Mouse (Mus musculus): ENCODE data around the gene App.
A peak's percentile ranks its signal among the peaks of the same experiment; 100 is the strongest.

Gene App

DNA sequence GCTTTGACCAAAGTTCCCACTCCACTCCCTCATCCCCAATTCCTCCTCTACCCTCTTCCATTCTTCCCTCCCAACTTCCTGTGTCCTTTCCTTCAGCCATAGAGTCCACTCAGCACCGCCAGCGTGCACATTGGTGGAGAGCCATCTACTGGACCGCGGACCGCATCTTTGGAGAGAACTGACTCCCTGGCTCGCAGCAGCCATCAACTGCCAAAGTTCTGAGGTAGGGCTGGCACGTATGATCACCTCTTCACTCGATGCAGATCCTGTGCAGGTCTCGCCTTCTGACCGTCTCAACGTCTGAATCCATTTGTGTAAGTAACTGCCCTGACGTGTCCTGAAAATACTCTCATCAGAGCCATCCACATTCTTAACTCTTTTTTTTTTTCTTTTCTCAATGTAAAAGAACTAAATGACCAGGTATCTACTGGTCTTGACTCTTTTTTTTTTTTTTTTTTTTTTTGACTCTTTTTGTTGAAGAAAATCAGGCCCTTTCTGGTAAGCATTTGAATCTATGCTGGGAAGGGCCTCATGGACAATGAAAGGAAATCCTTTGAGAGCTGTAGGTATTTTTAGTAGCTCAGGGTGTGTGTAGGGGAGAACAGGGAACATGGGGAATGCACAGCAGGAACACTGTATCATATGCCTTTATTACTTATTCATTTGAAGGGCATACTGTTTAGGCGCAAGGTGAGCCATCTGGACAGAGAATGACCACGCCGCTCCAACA lies 200.0 kb downstream of the App start:
- DNase-seq (ENCODE audit: low spot score in 2 of 2) = no peak

DNA sequence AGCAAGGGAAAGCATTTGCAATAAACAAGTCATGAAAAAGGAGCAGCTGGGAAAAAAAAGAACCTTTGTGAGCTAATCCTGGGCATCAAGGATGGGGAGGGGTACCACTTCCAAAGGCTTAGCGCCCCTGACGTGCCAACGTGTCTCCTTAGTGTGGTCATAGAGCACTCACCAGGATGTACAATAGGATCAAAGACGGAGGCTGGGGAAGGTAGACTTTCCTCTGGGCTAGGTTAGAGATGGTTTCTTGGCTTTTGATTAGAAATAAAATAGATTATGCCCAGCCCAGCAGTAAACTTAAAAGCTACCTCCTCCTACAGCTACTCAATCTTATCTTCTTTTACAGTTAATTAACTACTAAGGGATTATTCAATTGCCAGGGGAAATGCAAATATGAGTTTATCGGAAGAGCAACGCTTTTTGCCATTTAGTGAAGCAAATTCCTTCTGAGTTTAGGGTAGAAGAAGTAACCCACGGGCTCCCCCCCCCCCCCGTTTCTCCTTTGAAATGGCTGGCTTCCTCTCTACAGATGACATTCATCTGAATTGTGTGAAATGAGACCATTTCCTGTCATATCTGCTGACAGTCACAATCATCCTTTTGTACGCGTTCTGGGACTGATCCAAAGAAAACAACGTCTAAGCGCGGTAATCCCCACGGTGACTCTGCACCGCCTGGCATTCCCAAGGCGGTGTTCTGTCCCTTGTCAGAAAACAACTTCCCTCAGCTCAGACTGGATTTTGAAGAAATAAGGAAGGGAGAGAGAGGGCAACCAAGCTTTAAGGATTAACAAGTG lies 201.8 kb downstream of the App start:
- no peak for DNase-seq (ENCODE audit: low spot score in 2 of 2)

DNA sequence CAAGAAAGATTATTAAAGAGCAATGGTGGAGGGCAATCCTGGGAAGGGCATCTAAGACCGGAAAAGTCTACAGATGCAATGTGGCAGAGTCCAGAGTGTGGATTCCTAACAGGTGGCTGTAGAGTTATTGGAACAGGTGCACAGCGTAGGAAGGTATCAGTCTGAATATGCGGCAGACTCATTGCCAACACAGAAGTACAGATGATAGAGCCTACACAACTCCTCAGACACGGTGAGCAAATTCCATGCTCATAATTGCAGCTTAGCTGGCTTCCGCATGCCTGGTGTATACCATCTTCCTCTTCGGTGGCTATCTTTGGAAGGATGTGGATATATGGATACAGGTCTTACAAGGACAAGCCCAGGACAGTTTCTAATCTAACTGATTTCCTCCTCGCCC lies 204.5 kb downstream of the App start:
- no peak for DNase-seq (ENCODE audit: low spot score in 2 of 2)

DNA sequence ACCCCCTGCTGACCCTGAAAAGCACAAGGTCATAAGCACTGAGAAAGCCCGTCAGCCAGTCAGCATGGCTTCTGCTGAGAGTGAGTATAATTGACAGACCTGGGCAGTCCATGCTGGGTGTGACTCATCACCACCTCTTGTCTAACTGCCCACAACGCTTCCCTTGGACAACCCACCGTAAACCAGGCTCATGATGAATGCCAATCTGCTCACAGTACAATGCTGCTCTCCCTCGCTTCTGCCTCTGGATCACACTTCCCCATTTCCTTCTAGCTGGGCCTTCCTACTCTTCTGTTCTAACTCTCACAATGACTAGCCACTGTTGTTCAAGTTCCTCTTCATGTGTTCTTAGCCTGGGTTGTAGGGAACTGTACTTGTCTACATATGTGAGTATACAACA lies 206.6 kb downstream of the App start:
- no peak for DNase-seq (ENCODE audit: low spot score in 2 of 2)

DNA sequence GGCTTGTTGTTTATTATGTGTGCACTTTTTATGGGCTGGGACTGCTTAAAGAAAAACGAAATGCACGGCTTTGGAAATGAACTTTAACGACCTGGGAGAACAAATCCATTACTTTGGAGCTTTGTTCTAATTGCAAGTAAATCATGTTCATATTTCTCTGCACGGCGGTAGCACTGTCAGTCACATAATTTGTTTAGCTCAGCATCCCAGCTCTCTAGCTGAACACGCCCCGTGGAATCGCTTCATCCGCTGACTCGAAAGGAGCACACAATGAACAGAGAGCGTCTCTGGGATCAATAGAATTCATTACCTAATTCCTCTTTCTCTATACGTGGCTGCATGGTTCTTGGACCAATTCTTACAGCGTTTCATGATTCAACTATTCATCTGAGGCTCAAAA lies 207.5 kb downstream of the App start:
- no peak for DNase-seq (ENCODE audit: low spot score in 2 of 2)

DNA sequence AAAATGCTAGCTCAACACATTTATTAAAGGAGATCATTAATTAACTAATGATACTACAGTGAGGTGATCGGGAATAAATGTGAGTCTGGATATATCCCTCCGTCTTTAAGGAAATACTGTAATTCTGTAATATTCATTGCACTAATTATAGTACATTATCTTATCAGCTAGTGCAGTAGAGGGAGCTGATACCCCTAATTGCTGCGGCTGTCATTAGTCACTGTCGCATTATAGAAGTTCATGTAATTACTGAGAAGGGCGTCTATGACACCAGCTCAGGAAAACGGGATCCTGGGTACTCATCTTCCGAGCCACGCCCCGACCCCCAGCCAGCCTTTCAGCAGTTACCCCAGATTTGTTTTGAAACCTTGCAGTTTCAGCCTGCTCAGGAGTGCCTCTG lies 209.6 kb downstream of the App start:
- no peak for DNase-seq (ENCODE audit: low spot score in 2 of 2)

DNA sequence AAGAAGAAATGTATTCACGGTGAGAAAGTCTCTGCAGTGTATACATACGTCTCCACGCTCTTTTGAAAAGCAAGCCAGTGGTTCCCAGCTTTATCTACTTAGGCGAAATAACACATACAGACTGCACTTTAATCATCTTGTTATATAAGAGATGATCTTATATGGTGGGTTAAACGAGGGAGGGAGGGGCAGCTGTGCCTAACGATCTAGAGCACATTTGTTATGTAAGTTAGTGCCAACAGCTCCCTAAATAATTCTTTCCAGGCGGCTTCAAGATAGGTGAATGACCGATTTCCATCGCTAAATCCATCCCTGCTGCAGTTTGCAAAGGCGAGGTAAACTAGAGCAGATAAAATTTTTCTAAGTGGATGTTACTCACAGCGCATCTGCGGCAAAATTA lies 210.0 kb downstream of the App start:
- peak in 1 of 2 experiments; percentile 61 for DNase-seq (ENCODE audit: low spot score in 2 of 2)

DNA sequence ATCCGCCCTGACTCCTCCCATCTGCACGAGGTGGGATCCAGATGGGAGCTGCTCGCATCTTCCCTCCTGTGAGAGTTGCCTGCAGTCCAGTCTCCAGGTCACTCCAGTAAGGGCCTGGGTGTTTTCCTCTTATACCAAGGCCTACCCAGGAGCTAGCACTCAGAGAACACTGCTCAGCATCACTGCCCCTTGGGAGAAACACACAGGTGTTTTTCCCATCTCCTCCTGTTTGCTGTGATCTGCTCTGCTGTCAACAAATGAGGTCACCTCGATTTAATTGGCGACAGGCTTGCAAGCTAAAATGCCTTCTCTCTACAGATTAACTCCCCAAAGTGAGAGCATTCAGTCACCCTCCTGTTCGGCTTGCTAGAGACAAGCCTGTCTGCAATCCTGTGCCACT lies 216.3 kb downstream of the App start:
- no peak for DNase-seq (ENCODE audit: low spot score in 2 of 2)

DNA sequence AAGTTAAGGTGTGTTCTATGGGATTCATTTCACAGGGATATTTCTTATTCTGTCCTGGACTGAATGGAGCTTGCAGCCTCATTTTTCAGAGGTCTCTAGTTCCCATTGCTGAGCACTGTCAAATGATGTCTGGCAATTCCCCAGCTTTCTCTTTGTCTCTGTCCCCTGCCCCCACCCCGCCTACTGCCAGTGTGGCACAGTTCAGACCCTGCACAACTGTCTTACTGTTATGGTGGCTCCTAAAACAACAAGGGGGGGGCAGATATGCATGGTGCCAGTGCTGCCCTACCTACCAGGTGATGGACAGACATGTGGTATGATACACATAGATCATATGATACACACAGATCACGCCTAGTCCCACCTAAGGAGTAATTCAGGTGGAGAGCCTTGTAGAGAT lies 216.9 kb downstream of the App start:
- no peak for DNase-seq (ENCODE audit: low spot score in 2 of 2)

DNA sequence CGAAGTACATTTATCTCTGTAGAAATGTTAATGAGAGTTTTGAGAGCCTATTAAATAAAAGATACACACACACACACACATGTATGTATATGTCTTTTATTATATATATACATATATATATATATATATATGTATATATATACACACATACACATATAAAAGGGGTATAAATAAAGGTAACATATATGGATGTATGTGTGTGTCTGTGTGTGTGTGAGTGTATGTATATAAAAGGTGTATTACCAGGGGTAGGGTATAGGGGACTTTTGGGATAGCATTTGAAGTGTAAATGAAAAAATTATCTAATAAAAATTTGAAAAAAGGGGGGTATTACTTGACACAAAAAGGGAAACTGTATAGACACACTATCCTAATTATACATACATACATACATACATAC lies 217.7 kb downstream of the App start:
- no peak for DNase-seq (ENCODE audit: low spot score in 2 of 2)

DNA sequence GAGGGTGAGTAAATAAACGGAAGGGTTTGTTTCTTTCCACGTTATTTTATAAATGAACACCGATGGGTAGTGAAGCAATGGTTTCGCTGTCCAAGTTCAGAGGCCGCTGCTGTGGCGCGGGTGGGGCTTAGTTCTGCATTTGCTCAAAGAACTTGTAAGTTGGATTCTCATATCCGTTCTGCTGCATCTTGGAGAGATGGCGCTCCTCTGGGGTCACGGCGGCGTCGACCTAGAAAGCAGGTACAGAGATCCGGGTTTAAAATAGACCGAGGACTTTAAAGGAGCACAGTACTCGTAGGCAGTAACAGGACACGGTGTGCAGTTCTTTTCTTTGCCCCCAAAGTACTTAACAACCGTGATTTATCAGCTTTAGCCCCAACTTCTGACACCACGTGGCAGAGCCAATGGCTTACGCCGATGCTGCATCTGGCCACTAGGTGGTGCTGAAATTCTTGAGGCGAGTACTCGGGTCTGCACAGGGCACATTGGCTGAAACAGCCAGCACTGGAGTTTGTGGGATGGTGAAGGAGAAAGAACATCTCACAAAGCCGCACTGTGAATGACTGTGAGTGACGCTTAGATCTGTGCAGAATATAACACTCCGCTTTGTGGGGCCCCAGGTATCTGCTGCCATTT lies 218.2 kb downstream of the App start:
- peak; percentile 91 to 92 for DNase-seq (ENCODE audit: low spot score in 2 of 2)

DNA sequence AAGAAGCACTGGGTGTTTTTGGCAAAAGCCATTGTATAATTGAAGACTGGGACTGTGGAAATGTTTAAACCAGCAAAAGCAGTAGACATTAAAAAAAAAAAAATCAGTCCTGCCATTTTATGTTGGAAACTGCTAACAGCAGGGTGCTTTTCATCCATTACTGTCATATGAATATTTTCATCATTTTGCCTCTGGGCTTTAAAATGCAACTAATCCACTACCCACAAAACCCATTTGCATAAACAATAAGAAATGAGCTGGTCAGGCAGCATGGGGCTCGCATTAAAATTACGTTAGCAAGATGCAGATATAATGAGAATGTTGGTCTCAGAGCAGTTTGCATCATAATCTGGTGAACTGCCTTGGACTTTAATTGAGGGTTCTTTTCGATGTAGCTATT lies 242.5 kb downstream of the App start:
- no peak for DNase-seq (ENCODE audit: low spot score in 2 of 2)

DNA sequence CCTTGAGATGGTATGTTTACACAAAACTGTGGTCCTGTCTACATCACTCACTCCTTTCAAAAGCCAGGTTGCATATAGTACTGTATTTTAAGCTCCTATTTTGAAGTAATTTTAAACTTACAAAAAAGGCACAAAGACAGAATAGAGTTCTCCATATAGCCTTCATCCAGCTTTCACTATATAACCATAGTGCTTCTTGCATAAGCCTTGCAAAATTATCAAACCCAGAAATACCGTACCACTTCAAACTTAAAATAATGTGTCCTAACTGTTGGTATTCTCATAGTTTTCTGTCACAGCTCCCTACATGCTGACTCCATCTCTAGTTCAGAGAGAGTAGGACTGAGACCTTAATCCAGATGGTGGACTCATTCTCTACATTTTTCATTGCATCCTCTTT lies 245.7 kb downstream of the App start:
- no peak for DNase-seq (ENCODE audit: low spot score in 2 of 2)

DNA sequence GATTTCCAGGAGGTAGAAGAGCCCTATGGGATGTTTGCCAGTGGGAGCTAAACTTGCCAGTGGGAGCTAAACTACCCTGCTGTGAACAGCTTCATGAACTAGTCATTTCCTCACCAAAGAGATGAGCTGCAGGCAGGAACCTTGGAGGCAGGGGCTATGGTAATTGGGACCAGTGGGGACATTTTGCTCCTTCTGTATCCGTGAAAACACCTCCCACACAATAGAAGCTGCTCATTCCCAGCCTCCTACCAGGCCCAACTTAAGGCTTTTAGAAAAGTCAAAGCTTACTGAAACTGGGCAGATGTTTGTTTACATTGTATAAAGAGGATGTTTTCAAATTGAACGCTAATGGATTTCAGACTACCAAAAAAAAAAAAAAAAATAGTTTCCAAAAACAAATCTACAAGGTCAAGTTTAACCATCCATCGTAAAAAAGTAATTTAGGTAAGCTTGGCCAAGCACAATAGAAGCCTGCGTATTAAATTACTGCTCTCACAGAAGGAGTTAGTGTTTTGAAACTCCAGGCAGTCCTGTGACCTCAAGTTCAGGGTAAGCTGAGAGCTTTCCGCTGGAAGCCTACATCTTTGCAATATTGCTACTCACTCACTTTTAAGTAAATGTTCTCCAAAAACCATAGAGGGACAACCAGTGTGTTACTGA lies 253.8 kb downstream of the App start:
- no peak for DNase-seq (ENCODE audit: low spot score in 2 of 2)

DNA sequence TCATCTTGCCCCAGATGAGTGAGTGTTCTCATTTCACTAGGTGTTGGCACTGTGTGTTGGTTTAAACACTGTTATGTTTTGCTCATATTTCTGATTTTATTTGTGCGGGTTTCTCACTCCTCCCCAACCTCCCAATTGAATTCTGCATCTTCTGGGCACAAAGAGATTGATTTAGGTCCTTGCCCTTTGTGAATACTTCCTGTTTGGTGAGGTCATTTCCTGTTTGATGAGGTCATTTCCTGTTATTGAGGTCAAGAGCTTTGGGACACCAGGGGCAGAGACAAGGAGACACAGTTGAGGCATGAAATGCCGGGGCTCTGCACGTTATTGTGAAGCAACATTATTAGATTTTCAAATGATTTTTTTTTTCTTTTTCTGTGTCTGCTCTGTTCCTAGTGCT lies 254.5 kb downstream of the App start:
- no peak for DNase-seq (ENCODE audit: low spot score in 2 of 2)

DNA sequence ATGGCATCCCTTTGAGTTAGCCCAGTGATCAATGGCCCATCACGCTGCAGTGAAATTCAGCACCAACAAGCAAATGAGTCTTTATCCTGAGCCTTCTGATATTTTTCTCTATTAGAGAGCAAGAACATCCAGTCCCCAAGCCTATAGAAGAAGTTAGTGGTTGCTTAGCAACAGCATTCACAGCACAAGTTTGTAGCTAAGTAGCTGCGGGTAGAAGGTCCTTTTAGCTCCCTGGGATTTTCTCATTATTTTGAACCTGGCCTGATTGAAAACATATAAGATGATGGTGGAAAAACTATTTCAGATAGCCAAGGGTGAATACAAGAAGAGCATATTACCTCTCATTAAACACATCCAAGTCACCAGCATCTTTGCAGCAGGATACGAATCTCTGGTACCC lies 256.8 kb downstream of the App start:
- peak in 1 of 2 experiments; percentile 15 for DNase-seq (ENCODE audit: low spot score in 2 of 2)

DNA sequence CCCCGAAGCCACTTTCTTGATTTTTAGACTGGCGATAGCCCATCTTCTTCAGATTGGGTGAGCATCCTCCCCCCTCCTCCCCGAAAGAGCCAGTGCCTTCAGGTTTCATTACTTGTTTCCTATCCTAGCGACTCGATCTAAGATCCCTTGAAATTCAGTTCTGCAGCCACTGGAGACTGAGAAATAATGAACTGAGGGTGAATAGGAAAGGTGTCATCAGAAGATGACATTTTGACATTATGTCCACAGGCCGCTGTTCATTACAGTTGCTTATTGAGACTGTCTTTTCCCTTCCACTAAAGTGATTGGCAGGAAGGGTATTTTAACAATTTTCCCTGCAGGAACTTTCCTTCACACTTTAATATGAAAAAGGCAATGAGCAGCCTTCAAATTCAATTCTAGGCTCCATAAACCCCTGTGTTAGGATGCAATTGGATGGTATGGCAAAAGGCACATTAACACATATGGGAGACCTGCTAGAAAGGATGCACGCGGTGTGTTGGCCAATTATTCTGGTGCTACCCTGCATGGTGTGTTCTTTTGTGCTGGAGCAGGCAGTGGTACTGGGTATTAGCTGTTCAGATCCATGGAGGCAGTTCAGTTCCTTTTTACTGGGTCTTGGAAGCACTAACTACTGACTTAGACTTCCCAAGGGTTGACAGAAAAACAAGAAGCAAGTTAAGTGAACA lies 261.9 kb downstream of the App start:
- no peak for DNase-seq (ENCODE audit: low spot score in 2 of 2)

DNA sequence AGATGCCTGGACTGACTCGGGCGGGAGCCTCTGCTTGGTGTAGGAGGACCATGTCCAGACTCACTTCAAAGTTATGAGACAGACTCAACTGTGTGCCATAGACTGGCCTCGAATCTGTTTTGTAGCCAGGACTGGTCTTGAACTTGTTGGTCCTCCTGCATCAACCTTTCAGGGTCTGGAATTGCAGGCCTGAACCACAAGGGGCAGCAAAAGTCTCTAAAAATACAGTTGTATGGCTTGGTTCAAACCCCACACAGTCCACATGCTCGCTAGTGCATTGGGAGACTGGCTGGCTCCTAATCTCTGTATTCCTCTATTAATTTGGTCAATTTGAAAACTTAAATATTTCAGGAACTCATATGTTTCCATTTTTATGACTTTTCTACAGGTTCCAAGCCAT lies 270.6 kb downstream of the App start:
- no peak for DNase-seq (ENCODE audit: low spot score in 2 of 2)
